Mouse (Mus musculus) megakaryocyte, embryonic 14.5 days (primary cell): ENCODE results near the gene Spata2.

Experiments
- FLI1 ChIP-seq: IDR thresholded peaks from 2 replicates; pipeline ENCODE4 v1.6.1; 2012; ENCODE audit warnings: low read length, inconsistent platforms, mixed read lengths
- GATA1 ChIP-seq: IDR thresholded peaks from 3 replicates; pipeline ENCODE4 v1.6.1; 2012; ENCODE audit warnings: mixed read lengths, low read length, inconsistent platforms, borderline replicate concordance

- TF ChIP-seq GATA1 (no peak), FLI1 (no peak)
Observed at GRCm38 (mm10) chr2:167505127-167505526, 12.4 kb upstream of the Spata2 start.
